Mouse (Mus musculus) spleen, adult 2 months (tissue): Measurements from ENCODE around the gene Ppm1g. TPM values are rescaled to one million over a fixed set of nuclear protein-coding genes. Genes with fewer than 3 reads are reported as not detected.

ENCODE experiments used
- DNase-seq, 2 experiments: peaks; one replicate each; pipeline versions ENCODE4 v3.0.0 to v3.0.0-alpha.2; 2012 to 2021; ENCODE audit warnings: low spot score in 2 of 2, low read depth in 1 of 2
- H3K27ac ChIP-seq: fragments of 200-500 bp; 2 replicates; pipeline ENCODE4 v1.5.1; 2012; ENCODE audit warnings: low read length, inconsistent platforms; ENCODE audit not compliant: insufficient read depth
- H3K27me3 ChIP-seq: fragments of 200-500 bp; 2 replicates; pipeline ENCODE4 v1.6.1; 2012; ENCODE audit warnings: mild to moderate bottlenecking, moderate library complexity, low read length, inconsistent platforms; ENCODE audit not compliant: control insufficient read depth, insufficient read depth
- H3K36me3 ChIP-seq: fragments of 200-500 bp; 2 replicates; pipeline ENCODE4 v1.6.1; 2012; ENCODE audit warnings: mild to moderate bottlenecking, low read length, inconsistent platforms; ENCODE audit not compliant: control insufficient read depth, insufficient read depth
- H3K4me1 ChIP-seq: fragments of 200-500 bp; 2 replicates; pipeline ENCODE4 v1.6.1; 2011; ENCODE audit warnings: inconsistent platforms; ENCODE audit not compliant: control insufficient read depth, insufficient read depth, insufficient read length
- H3K4me3 ChIP-seq: fragments of 200-500 bp; 2 replicates; pipeline ENCODE4 v1.5.1; 2011; ENCODE audit warnings: mild to moderate bottlenecking, inconsistent platforms; ENCODE audit not compliant: insufficient read depth, insufficient read length; ENCODE audit errors: extremely low read depth
- CTCF ChIP-seq: fragments of 200-500 bp; IDR thresholded peaks from 2 replicates; pipeline ENCODE4 v1.5.1; 2011; ENCODE audit warnings: mild to moderate bottlenecking, inconsistent platforms; ENCODE audit not compliant: insufficient read depth, insufficient read length, insufficient replicate concordance; ENCODE audit errors: extremely low read depth
- POLR2A ChIP-seq: fragments of 200-500 bp; IDR thresholded peaks from 2 replicates; pipeline ENCODE4 v1.6.1; 2011; ENCODE audit warnings: low read depth, low read length, inconsistent platforms
- WGBS: fragments of 180-500 bp; shearing (Covaris S2); methylation state at CpG from one replicate; pipeline ENCODE4 v1.1.7; 2018; 5-methylcytosine and 5-hydroxymethylcytosine counted together
- polyA plus RNA-seq: library from polyadenylated mRNA; depleted of rRNA; stranded (reverse); fragments of >200 nt; gene quantifications from 2 replicates; pipeline ENCODE4 v1.2.3, GENCODE M21; 2012

Ppm1g gene
- polyA plus RNA-seq, 1 experiment = 65.7 TPM

GRCm38 (mm10) chr5:31201742-31202590 is 18.5 kb downstream of the Ppm1g start, which contains the start of gene Zfp513:
Gene Zfp513, minus strand, starts transcription at chr5:31202303.
- Histone ChIP-seq H3K4me3 (peak within 1 kb of the TSS; percentile 67), H3K27ac (peak within 1 kb of the TSS; percentile 73), H3K27me3 (no peaks in the 10 kb centered on the region), H3K36me3 (peaks cover 49% of the 10 kb centered on the region), H3K4me1 (peaks cover 11% of the 10 kb centered on the region)
- 2% methylated on average over 52 of the region's 53 CpGs for WGBS
- TF ChIP-seq POLR2A (peak; percentile 91), CTCF (no peak)
- peak; percentile 93 to 97 for DNase-seq

DNA sequence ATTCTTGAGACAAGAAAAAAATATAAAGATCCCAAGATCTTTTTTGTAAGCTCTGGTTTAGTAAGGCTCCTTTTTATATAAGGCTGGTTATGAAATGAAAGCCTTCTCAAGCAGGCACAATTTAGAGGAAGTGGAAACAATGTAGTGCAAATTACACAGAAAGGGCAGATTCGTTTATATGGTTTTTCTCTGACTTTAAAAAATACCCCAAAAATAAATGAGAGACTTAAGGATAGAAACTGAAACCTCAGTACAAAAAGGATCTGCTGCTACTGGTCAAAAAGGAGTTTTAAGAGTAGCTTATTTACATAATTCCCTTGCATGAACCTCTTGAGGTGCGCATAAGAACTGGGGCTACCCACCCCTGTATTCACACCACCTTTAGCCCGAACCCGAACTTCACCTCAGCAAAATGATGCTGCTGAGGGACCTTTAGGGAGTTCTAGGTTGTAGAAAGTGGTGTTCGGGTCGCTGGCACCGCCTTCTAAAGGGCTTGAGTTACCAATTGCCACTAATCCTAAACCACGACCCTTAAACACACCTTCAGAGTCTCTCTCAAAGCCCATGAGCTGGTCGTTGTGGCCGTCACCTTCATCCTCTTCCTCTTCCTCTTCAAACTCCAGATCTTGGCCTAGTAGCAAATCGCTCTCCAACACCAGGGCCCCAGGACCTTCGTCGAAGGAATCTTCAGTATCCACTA is 19.3 kb downstream of the Ppm1g start:
- peaks cover 53% of the 10 kb centered on the region for H3K36me3 ChIP-seq
- WGBS = 3% methylated on average over 13 of the region's 13 CpGs
- peaks cover 11% of the 10 kb centered on the region for H3K4me1 ChIP-seq
- H3K27ac ChIP-seq = peak overlapping the region; percentile 72
- peak overlapping the region; percentile 67 for H3K4me3 ChIP-seq
- H3K27me3 ChIP-seq = no peaks in the 10 kb centered on the region
- TF ChIP-seq POLR2A = no peak
- TF ChIP-seq CTCF = no peak
- no peak for DNase-seq

DNA sequence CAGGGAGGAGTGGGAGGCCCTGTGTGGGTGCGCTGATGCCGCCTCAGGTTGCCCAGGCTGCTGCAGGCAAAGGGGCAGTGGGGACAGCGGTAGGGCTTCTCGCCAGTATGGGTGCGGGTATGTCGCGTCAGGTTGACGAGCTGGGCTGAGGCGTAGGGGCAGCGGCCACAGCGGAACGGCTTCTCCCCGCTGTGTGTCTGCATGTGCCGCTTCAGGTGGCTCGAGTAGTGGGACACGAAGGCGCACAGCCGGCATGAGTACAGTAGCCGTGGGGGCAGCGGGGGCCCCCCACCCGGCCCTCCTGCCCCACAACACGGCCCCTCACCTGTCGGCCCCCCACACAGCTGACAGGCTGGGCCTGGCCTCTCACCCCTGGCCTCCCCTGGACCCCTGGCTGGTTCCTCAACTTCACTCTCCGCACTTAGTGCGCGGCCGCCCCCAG is 20.1 kb downstream of the Ppm1g start:
- Histone ChIP-seq H3K27ac (no peak overlapping the region), H3K4me3 (no peak overlapping the region), H3K4me1 (peaks cover 11% of the 10 kb centered on the region), H3K36me3 (peaks cover 54% of the 10 kb centered on the region), H3K27me3 (no peaks in the 10 kb centered on the region)
- WGBS = 90% methylated on average over 27 of the region's 27 CpGs
- no peak for DNase-seq
- no peak for TF ChIP-seq CTCF
- TF ChIP-seq POLR2A = no peak

GRCm38 (mm10) chr5:31199893-31200292 is 20.6 kb downstream of the Ppm1g start:
- TF ChIP-seq CTCF = no peak
- H3K4me3 ChIP-seq = no peak overlapping the region
- H3K27ac ChIP-seq = no peak overlapping the region
- 87% methylated on average over 9 of the region's 9 CpGs for WGBS
- H3K27me3 ChIP-seq = no peaks in the 10 kb centered on the region
- peaks cover 11% of the 10 kb centered on the region for H3K4me1 ChIP-seq
- peaks cover 56% of the 10 kb centered on the region for H3K36me3 ChIP-seq
- DNase-seq = no peak

DNA sequence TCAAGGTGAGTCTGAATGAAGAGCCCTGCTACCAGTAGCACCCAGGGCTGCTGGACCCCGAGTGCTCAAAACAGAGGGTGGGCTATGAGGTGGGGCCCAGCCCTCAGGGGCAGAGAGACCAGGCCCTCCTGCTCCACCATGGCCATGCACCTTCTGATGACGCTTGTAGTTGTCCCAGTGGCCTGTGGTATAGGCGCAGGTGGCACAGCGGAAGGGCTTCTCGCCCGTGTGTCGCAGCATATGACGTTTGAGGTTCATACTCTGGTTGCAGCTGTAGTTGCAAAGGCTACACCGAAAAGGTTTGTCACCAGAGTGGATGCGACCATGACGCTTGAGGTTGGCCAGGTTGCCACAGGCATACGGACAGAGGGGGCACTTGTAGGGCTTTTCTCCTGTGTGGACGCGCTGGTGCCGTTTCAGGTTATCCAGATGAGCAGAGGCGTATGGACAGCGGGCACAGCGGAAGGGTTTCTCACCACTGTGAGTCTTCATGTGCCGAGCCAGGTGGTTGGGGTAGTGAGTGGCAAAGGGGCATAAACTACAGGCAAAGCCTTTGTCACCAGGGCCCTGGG is 21.1 kb downstream of the Ppm1g start:
- H3K4me3 ChIP-seq = no peak overlapping the region
- 95% methylated on average over 19 of the region's 19 CpGs for WGBS
- no peaks in the 10 kb centered on the region for H3K27me3 ChIP-seq
- DNase-seq = no peak
- TF ChIP-seq CTCF (no peak), POLR2A (no peak)
- H3K27ac ChIP-seq = no peak overlapping the region
- H3K36me3 ChIP-seq = peaks cover 56% of the 10 kb centered on the region
- H3K4me1 ChIP-seq = peaks cover 11% of the 10 kb centered on the region

DNA sequence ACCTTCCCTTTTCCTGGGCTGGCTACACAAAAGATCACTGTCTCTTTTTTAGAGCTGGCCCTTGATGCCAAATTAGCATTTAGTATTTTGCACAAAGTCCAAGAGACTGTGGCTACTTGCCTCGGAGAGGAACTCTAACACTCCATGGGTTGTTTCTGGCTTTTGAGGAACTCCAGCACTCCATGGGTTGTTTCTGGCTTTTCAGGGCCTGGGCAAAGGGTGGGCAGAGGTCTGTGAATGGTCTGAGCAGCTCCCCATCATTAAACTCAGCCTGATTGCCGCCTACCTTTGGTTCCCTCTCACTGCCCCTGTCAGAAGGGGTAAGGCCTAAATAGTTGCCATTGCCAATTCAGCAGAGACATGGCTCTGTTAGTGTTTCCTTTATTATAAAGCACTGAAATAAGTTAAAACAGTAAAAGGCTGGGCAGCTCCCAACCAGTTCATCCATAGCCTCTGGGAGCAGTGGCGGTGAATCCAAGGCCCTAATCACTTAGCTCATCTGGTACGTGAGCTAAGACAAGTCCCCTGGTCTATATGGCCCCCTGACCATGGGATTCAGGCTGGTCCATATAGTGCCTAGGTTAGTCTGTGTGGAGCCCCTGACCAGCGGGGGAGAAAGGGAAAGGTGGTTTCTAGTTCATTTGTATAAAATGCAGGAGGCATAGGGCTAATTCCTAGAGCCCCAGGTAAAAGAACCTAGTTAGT is 21.7 kb downstream of the Ppm1g start:
- WGBS = 90% methylated on average over 5 of the region's 5 CpGs
- H3K36me3 ChIP-seq = peaks cover 53% of the 10 kb centered on the region
- peaks cover 13% of the 10 kb centered on the region for H3K4me1 ChIP-seq
- no peak overlapping the region for H3K27ac ChIP-seq
- no peak overlapping the region for H3K4me3 ChIP-seq
- TF ChIP-seq CTCF (no peak), POLR2A (no peak)
- no peak for DNase-seq
- H3K27me3 ChIP-seq = no peaks in the 10 kb centered on the region
